Mouse (Mus musculus) kidney, postnatal 0 days (tissue): ENCODE data around the gene Fubp3. TPM values are rescaled to one million over a fixed set of nuclear protein-coding genes. Genes with fewer than 3 reads are reported as not detected.

ENCODE experiments used
- ATAC-seq: fragments of 200-750 bp; cut with Nextera tagmentation; replicated peaks from 2 replicates; pipeline ENCODE4 v1.8.0; 2017; ENCODE audit warnings: low read depth, moderate number of reproducible peaks, moderate TSS enrichment, moderate library complexity; ENCODE audit not compliant: low FRiP score
- DNase-seq: peaks from one replicate; pipeline ENCODE4 v3.0.0-alpha.2; 2016; ENCODE audit warnings: low spot score
- H3K27ac ChIP-seq: fragments of 300-500 bp; sonication (generic); 2 replicates; pipeline ENCODE4 v1.5.1; 2014; ENCODE audit warnings: mild to moderate bottlenecking
- H3K27me3 ChIP-seq: fragments of 300-500 bp; sonication (generic); 2 replicates; pipeline ENCODE4 v1.6.1; 2014; ENCODE audit warnings: low read length, mixed read lengths; ENCODE audit not compliant: insufficient read depth
- H3K36me3 ChIP-seq: fragments of 300-500 bp; sonication (generic); 2 replicates; pipeline ENCODE4 v1.6.1; 2014; ENCODE audit warnings: low read length, mixed read lengths; ENCODE audit not compliant: insufficient read depth
- H3K4me1 ChIP-seq: fragments of 300-500 bp; sonication (generic); replicated peaks from 2 replicates; pipeline ENCODE4 v1.6.1; 2014; ENCODE audit warnings: antibody characterized with exemption, low read length, mixed read lengths; ENCODE audit not compliant: insufficient read depth
- H3K4me2 ChIP-seq: fragments of 300-500 bp; sonication (generic); 2 replicates; pipeline ENCODE4 v1.6.1; 2014; ENCODE audit warnings: mild to moderate bottlenecking, low read length, moderate library complexity, mixed read lengths
- H3K4me3 ChIP-seq: fragments of 300-500 bp; sonication (generic); replicated peaks from 2 replicates; pipeline ENCODE4 v1.5.1; 2014; ENCODE audit warnings: low read depth, low read length
- H3K9ac ChIP-seq: fragments of 300-500 bp; sonication (generic); 2 replicates; pipeline ENCODE4 v1.6.1; 2014; ENCODE audit warnings: low read depth, low read length
- H3K9me3 ChIP-seq: fragments of 300-500 bp; sonication (generic); replicated peaks from 2 replicates; pipeline ENCODE4 v1.6.1; 2016; ENCODE audit warnings: low read length, inconsistent platforms, mixed read lengths
- CTCF ChIP-seq: IDR thresholded peaks from 2 replicates; pipeline ENCODE4 v1.5.1; 2016; ENCODE audit warnings: antibody characterized with exemption, low read depth, mild to moderate bottlenecking, moderate library complexity
- WGBS: fragments of 180-500 bp; shearing (Covaris S2); extraction: QIAGEN DNeasy Blood & Tissue Kit; methylation state at CpG from one replicate; pipeline ENCODE4 v1.1.7; 2014; 5-methylcytosine and 5-hydroxymethylcytosine counted together
- microRNA-seq: library from miRNA; unstranded; fragments of <30 nt; microRNA quantifications from one replicate; pipeline ENCODE4, GENCODE M21; 2016
- polyA plus RNA-seq: library from polyadenylated mRNA; unstranded; fragments of >200 nt; fragmentation: Nextera tagmentation; extraction: Ambion mirVana; gene quantifications from 2 replicates; pipeline ENCODE4 v1.2.1, GENCODE M21; 2015

The Fubp3 gene
- polyA plus RNA-seq, 1 experiment from 2014 or later = 87.5 TPM

- TF ChIP-seq CTCF = peak; percentile 62
- Histone ChIP-seq H3K4me3 (peak overlapping the region; percentile 56; the same call in 1 of the 2 replicates), H3K9ac (no peak overlapping the region), H3K36me3 (no peaks in the 10 kb centered on the region), H3K4me2 (peak overlapping the region; percentile 94), H3K27me3 (peaks cover 40% of the 10 kb centered on the region), H3K27ac (no peak overlapping the region), H3K9me3 (no peaks in the 10 kb centered on the region), H3K4me1 (peaks cover 8% of the 10 kb centered on the region; the same call in 1 of the 2 replicates)
- ATAC-seq = peak; percentile 36; the same call in 1 of the 2 replicates
- peak; percentile 51 for DNase-seq
- WGBS = 6% methylated on average over 22 of the region's 22 CpGs
Measured at GRCm38 (mm10) chr2:31654854-31655559, 82.6 kb downstream of the Fubp3 start.

DNA sequence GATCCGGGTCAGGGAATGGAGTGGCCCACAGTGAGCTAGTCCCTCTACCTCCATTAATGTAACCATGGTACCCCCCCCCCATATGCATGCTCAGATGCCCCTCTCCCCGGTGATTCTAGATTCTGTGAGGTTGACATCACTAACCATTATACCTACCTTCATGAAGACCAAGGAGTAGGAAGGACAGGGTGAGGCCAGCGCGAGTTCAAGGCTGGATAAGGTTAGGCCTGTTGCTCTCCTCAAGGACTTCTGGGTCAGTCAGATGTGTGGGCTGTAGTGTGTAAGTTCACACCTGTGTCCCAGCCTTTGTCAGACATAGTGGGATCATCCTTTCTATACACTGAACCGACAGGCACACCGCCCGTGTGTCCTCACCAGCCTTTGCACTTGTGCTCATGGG lies 83.9 kb downstream of the Fubp3 start:
- no peak for DNase-seq
- 83% methylated on average over 7 of the region's 7 CpGs for WGBS
- Histone ChIP-seq H3K36me3 (no peaks in the 10 kb centered on the region), H3K4me1 (peaks cover 8% of the 10 kb centered on the region; the same call in 1 of the 2 replicates), H3K4me3 (no peak overlapping the region), H3K4me2 (no peak overlapping the region), H3K27ac (no peak overlapping the region), H3K9me3 (no peaks in the 10 kb centered on the region), H3K9ac (no peak overlapping the region), H3K27me3 (peaks cover 35% of the 10 kb centered on the region)
- no peak for ATAC-seq
- TF ChIP-seq CTCF = no peak

DNA sequence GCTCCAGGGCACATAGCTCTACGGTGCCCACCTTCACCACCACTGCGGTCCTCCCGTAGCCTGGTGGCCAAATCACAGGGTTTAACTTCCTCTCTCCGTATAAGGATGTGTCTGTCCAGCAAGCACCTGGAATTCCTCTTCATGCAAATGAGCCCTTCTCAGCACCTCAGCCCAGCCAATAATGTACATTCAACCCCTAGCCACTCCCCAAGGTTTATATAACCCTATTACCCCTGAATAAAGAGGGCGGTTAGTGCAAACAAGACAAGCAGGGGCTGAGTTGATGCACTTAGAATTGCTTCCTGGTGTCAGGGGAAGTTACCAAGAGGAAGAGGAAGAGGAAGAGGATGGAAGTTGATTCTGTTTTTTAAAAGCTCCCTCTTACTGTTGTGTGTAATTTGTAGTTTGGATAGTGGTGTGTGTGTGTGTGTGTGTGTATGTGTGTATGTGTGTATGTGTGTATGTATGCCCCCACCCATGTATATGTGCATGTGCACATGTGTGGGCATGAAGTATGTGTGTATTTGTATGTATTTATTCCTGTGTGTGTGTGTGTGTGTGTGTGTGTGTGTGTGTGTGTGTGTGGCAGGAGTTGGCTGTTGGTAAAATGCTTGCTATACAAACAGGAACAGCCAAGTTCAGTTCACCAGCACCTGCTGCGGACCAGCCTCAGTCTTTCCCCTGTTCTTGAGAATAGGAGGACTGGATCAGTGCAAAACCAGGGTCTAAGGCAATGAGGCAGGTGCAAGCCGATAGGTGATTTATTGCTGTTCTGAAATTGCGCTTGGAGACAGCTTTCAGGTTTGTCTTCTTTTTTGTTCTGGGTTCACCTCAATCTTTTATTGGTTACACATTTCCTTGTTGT lies 90.7 kb downstream of the Fubp3 start:
- DNase-seq = no peak
- Histone ChIP-seq H3K36me3 (no peaks in the 10 kb centered on the region), H3K4me3 (no peak overlapping the region), H3K4me1 (no peaks in the 10 kb centered on the region), H3K27me3 (no peaks in the 10 kb centered on the region), H3K9me3 (no peaks in the 10 kb centered on the region), H3K4me2 (no peak overlapping the region), H3K9ac (no peak overlapping the region), H3K27ac (no peak overlapping the region)
- 42% methylated on average over 8 of the region's 8 CpGs for WGBS
- no peak; the same call in 1 of the 2 replicates for ATAC-seq
- no peak for TF ChIP-seq CTCF

GRCm38 (mm10) chr2:31663804-31664180 lies 91.3 kb downstream of the Fubp3 start:
- DNase-seq = no peak
- Histone ChIP-seq H3K27ac (no peak overlapping the region), H3K36me3 (no peaks in the 10 kb centered on the region), H3K4me3 (no peak overlapping the region), H3K4me2 (no peak overlapping the region), H3K9ac (no peak overlapping the region), H3K4me1 (no peaks in the 10 kb centered on the region), H3K27me3 (no peaks in the 10 kb centered on the region), H3K9me3 (no peaks in the 10 kb centered on the region)
- TF ChIP-seq CTCF = no peak
- WGBS = 48% methylated on average over 1 of the region's 1 CpGs
- no peak for ATAC-seq

Small RNAs within 50 kb of the gene (microRNA-seq; reads per million reads assigned to microRNA genes)
- not detected for gene Mir6998

Other genes starting within 250 kb of the Fubp3 start
- gene Ass1, start 102.4 kb upstream of the Fubp3 start, polyA plus RNA-seq = 319 and 427 TPM in 2 replicates
- not detected in 2 replicates for gene Prdm12, start 67.4 kb downstream of the Fubp3 start, polyA plus RNA-seq
- gene Exosc2, start 98.1 kb downstream of the Fubp3 start, polyA plus RNA-seq = 35.9 and 41.8 TPM in 2 replicates
- gene Abl1, start 115.7 kb downstream of the Fubp3 start, polyA plus RNA-seq = 24.1 and 26.5 TPM in 2 replicates
- 0.08 TPM in 2 replicates for gene Qrfp, start 237.9 kb downstream of the Fubp3 start, polyA plus RNA-seq